Mouse (Mus musculus) erythroblast, embryonic 14.5 days (primary cell): Measurements from ENCODE around the gene Psma4.

Experiments used
- GATA1 ChIP-seq: IDR thresholded peaks from 2 replicates; pipeline ENCODE4 v1.6.1; 2012; ENCODE audit warnings: low read length, inconsistent platforms, mixed read lengths
- TAL1 ChIP-seq: IDR thresholded peaks from 3 replicates; pipeline ENCODE4 v1.6.1; 2012; ENCODE audit warnings: low read length, inconsistent platforms, mixed read lengths

- TF ChIP-seq GATA1 (no peak), TAL1 (no peak)
These were observed 18.8 kb upstream of the Psma4 start for GRCm38 (mm10) chr9:54931765-54932164.
